Mouse (Mus musculus) lung, adult 2 months (tissue): ENCODE data around the gene Gphn. TPM values are rescaled to one million over a fixed set of nuclear protein-coding genes. Genes with fewer than 3 reads are reported as not detected.
A peak's percentile ranks its signal among the peaks of the same experiment; 100 is the strongest.

Source experiments
- DNase-seq: peaks from one replicate; pipeline ENCODE4 v3.0.0; 2022
- H3K4me1 ChIP-seq: fragments of 200-500 bp; 2 replicates; pipeline ENCODE4 v1.6.1; 2011; ENCODE audit warnings: low read length; ENCODE audit not compliant: control insufficient read depth, insufficient read depth
- H3K4me3 ChIP-seq: fragments of 200-500 bp; replicated peaks from 2 replicates; pipeline ENCODE3; 2011; ENCODE audit warnings: low read depth, mild to moderate bottlenecking, control low read depth, low read length; ENCODE audit errors: extremely low read depth
- CTCF ChIP-seq: fragments of 200-500 bp; IDR thresholded peaks from 2 replicates; pipeline ENCODE4 v1.5.1; 2011; ENCODE audit warnings: mild to moderate bottlenecking, low read length, control low read depth; ENCODE audit not compliant: insufficient read depth
- POLR2A ChIP-seq: fragments of 200-500 bp; IDR thresholded peaks from 2 replicates; pipeline ENCODE4 v1.6.1; 2011; ENCODE audit warnings: low read depth, mild to moderate bottlenecking, control low read depth, low read length, borderline replicate concordance; ENCODE audit errors: extremely low read depth
- WGBS: fragments of 180-500 bp; shearing (Covaris S2); methylation state at CpG from one replicate; pipeline ENCODE4 v1.1.7; 2018; 5-methylcytosine and 5-hydroxymethylcytosine counted together
- polyA plus RNA-seq: library from polyadenylated mRNA; depleted of rRNA; stranded (reverse); fragments of >200 nt; gene quantifications from 2 replicates; pipeline ENCODE4 v1.2.3, GENCODE M21; 2012

Gene Gphn
- polyA plus RNA-seq, 1 experiment = 12.7 TPM

GRCm38 (mm10) chr12:78227021-78227932 lies 1.1 kb downstream of the Gphn start:
- DNase-seq = peak; percentile 64
- H3K4me3 ChIP-seq = peak overlapping the region; percentile 75
- TF ChIP-seq POLR2A (no peak), CTCF (no peak)
- WGBS = 1% methylated on average over 57 of the region's 57 CpGs
- no peaks in the 10 kb centered on the region; the same call in 1 of the 2 replicates for H3K4me1 ChIP-seq

- WGBS = 50% methylated on average over 4 of the region's 4 CpGs
- H3K4me1 ChIP-seq = no peaks in the 10 kb centered on the region; the same call in 1 of the 2 replicates
- TF ChIP-seq POLR2A = no peak
- TF ChIP-seq CTCF = no peak
- no peak overlapping the region for H3K4me3 ChIP-seq
- no peak for DNase-seq
Observed at GRCm38 (mm10) chr12:78228139-78228538, 2.0 kb downstream of the Gphn start.

GRCm38 (mm10) chr12:78232560-78232959 lies 6.4 kb downstream of the Gphn start:
- TF ChIP-seq POLR2A (no peak), CTCF (no peak)
- DNase-seq = no peak

GRCm38 (mm10) chr12:78248366-78248765 lies 22.2 kb downstream of the Gphn start:
- no peak for DNase-seq
- TF ChIP-seq CTCF (no peak), POLR2A (no peak)
- 17% methylated on average over 1 of the region's 1 CpGs for WGBS
- H3K4me3 ChIP-seq = no peak overlapping the region
- H3K4me1 ChIP-seq = peaks cover 2% of the 10 kb centered on the region

More at GRCm38 (mm10) chr12:78232560-78232959, 6.4 kb downstream of the Gphn start:
- H3K4me3 ChIP-seq = no peak overlapping the region
- no peaks in the 10 kb centered on the region for H3K4me1 ChIP-seq

- H3K4me1 ChIP-seq = peaks cover 2% of the 10 kb centered on the region
- DNase-seq = no peak
- H3K4me3 ChIP-seq = no peak overlapping the region
- TF ChIP-seq POLR2A (no peak), CTCF (no peak)
Observed at GRCm38 (mm10) chr12:78249151-78249550, 23.0 kb downstream of the Gphn start.

GRCm38 (mm10) chr12:78277386-78277785 lies 51.2 kb downstream of the Gphn start:
- Histone ChIP-seq H3K4me3 (no peak overlapping the region), H3K4me1 (no peaks in the 10 kb centered on the region)
- 49% methylated on average over 2 of the region's 2 CpGs for WGBS
- TF ChIP-seq POLR2A = no peak
- TF ChIP-seq CTCF = no peak
- DNase-seq = no peak

GRCm38 (mm10) chr12:78290384-78290783 lies 64.2 kb downstream of the Gphn start:
- WGBS = 89% methylated on average over 1 of the region's 1 CpGs
- no peak for TF ChIP-seq CTCF
- TF ChIP-seq POLR2A = no peak
- no peak overlapping the region for H3K4me3 ChIP-seq
- no peaks in the 10 kb centered on the region for H3K4me1 ChIP-seq
- DNase-seq = no peak

GRCm38 (mm10) chr12:78298824-78299398 lies 72.7 kb downstream of the Gphn start:
- WGBS = 85% methylated on average over 1 of the region's 1 CpGs
- no peak for DNase-seq
- Histone ChIP-seq H3K4me3 (no peak overlapping the region), H3K4me1 (no peaks in the 10 kb centered on the region)
- TF ChIP-seq POLR2A = no peak
- no peak for TF ChIP-seq CTCF

- no peaks in the 10 kb centered on the region for H3K4me1 ChIP-seq
- no peak overlapping the region for H3K4me3 ChIP-seq
- no peak for TF ChIP-seq POLR2A
- no peak for DNase-seq
Observed at GRCm38 (mm10) chr12:78315106-78315505, 88.9 kb downstream of the Gphn start.

GRCm38 (mm10) chr12:78327946-78328345 lies 101.8 kb downstream of the Gphn start:
- TF ChIP-seq CTCF (no peak), POLR2A (no peak)
- WGBS = 75% methylated on average over 4 of the region's 4 CpGs
- no peak for DNase-seq
- Histone ChIP-seq H3K4me1 (no peaks in the 10 kb centered on the region), H3K4me3 (no peak overlapping the region)
